Mouse (Mus musculus): ENCODE data around the gene Bex4. TPM values are rescaled to one million over a fixed set of nuclear protein-coding genes. Genes with fewer than 3 reads are reported as not detected.
"Not testable (repeated sequence)": the region's sequence is repeated elsewhere in the genome, so short reads cannot be mapped to it uniquely, and the experiment has no call there.

The Bex4 gene
- 96.6 and 96.9 TPM in 2 replicates for polyA plus RNA-seq (2016; fragmentation: Nextera tagmentation; extraction: Ambion mirVana)

DNA sequence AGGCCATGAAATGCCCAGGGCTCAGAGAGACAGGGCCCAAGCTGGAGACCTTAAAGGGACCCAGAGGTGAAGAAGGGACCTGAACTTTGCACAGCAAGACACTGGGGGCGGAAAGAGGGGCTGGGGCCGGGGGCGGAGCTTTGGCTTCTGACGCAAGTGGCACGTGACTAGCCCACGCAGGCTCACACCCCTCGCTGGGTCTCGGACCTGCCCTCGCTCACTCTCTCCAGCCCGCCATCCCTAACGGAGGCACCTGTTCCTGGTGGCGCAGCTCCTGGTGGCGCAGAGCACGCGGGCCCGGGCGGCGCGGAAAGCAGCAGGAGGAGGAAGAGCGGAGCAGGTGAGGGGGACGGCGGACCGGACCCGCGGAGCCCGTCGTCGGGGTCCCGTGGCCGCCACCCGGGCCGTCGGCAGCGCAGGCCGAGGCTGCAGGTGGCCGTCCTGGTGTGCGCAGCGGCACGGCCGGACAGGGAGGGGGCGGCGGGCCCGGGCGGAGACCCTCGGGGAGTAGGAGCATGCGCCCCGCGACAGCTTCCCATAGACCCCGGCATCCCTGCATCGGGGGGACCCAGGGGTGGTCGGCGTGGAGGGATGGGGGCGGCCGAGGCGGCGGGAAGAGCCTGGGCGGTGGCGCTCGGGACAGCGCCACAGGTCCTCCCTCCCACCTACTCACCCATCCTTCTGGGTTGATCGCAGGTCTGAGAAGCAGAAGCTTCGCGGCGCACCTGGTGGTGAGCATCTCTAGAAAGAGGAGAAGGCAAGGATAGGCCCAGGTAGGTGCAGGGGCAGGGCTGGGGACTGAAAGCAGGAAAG lies at the start of gene Bex4:
TSS of gene Bex4 (plus strand) at position 170 of the 813 bp plus-strand sequence.
- H3K27ac ChIP-seq (replicated peaks); H3K9me3 ChIP-seq; H3K36me3 ChIP-seq (replicated peaks); H3K4me1 ChIP-seq; H3K27me3 ChIP-seq (replicated peaks; ENCODE audit: low read depth, poor library complexity, severe bottlenecking): not testable (repeated sequence)
- peak; percentile 14 for DNase-seq (ENCODE audit: low spot score)
- WGBS: 29% methylated on average over 22 of the region's 64 CpGs
- peak within 1 kb of the TSS; percentile 59 for H3K4me3 ChIP-seq

DNA sequence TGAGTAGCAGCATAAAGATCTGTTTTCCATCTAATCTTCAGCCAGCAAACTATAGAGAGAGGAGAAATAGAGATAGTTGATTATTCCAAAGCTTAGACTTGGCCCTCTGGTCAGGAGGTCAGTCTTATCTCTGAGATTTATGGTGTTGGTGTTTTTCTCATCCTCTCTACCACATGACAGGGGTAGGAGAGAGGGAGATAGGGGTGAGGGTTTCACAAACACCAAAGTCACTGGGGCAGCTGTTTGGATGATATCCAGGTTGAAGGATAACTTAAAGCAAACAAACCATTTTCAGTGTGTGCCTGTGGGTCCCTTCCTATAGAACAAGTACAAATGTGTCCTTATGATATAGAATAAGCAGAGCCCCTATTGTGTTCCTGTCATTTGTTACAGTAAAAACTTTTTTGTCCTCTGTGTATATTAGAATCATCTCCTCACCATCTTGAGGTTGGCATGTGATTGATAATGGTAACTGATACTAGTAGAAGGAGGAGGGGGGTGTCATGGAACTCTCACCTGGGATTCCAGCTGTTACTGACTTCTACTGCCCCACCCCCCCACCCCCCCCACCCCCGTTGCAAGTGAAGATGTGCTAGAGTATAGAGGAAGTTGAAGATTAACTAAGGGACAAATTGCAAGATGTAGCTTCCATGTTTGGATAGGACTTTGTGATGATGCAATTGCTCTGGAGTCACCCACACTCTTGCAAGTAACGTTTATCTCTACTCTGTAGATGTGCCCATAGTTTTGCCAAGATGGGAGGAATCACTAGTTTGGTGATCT lies 46.1 kb upstream of the Bex4 start:
- no peak overlapping the region for H3K27ac ChIP-seq (replicated peaks)
- 47% methylated on average over 2 of the region's 2 CpGs for WGBS
- no peaks in the 10 kb centered on the region for H3K9me3 ChIP-seq
- H3K4me3 ChIP-seq: no peak overlapping the region
- no peaks in the 10 kb centered on the region for H3K36me3 ChIP-seq (replicated peaks)
- peaks cover 44% of the 10 kb centered on the region for H3K27me3 ChIP-seq (replicated peaks; ENCODE audit: low read depth, poor library complexity, severe bottlenecking)
- DNase-seq (ENCODE audit: low spot score): no peak
- H3K4me1 ChIP-seq: no peaks in the 10 kb centered on the region

DNA sequence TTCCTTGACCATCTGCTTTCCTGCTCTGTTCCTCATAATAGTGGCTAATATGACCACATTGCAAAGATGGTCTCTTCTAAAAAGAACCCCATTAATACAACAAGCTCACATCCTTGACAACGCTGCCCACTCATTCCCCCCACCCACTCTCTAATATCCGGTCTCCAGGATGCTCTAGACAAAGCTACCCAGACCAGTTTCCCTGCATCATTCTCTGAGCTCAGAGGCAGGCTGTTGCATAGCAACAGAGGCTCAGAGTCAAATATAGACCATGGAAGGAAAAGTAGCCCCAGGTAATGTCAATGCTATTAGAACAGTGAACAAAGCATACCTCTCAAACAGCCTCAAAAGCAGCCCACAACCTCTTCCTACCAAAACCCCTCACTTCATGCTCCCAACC lies 44.4 kb upstream of the Bex4 start:
- 56% methylated on average over 2 of the region's 2 CpGs for WGBS

DNA sequence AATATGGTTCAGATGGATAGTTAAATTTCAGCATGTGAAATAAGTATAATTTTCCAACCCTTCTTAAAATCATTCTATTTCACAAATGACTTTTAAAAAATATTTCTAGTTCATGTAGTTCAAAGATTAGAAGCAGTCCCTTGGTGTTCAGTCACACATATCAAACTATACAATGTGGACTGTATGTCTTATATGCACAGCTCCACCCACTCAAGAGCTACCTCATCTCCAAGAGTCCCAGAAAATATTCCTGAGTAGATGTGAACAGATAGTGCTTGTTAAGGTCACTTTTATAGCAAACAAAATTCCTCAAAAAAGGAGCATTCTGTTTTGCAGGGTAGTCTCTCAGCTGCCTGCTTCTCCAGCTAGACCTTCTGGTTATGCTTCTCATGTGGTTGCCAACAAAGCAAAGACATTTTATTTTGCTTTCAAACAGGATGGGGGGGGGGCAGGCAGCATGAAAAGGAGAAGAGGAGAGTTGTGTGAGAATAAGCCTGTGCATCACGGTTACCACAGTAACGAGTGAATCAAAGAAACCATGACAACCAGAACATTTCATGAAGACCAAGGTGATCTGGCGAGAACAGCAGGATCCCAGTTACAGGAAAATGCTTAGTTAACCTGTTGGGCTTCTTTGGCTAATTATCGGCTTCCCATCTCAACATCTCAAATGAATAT lies 34.6 kb upstream of the Bex4 start:
- DNase-seq (ENCODE audit: low spot score): no peak
- no peaks in the 10 kb centered on the region for H3K36me3 ChIP-seq (replicated peaks)
- no peaks in the 10 kb centered on the region for H3K9me3 ChIP-seq
- H3K27me3 ChIP-seq (replicated peaks; ENCODE audit: low read depth, poor library complexity, severe bottlenecking): peaks cover 10% of the 10 kb centered on the region
- no peaks in the 10 kb centered on the region for H3K4me1 ChIP-seq
- 76% methylated on average over 4 of the region's 4 CpGs for WGBS
- H3K4me3 ChIP-seq: no peak overlapping the region
- no peak overlapping the region for H3K27ac ChIP-seq (replicated peaks)

More for the DNA sequence above, 44.4 kb upstream of the Bex4 start:
- Histone ChIP-seq H3K4me3 (no peak overlapping the region), H3K36me3 (replicated peaks) (no peaks in the 10 kb centered on the region), H3K27me3 (replicated peaks; ENCODE audit: low read depth, poor library complexity, severe bottlenecking) (peaks cover 50% of the 10 kb centered on the region), H3K4me1 (no peaks in the 10 kb centered on the region), H3K27ac (replicated peaks) (no peak overlapping the region), H3K9me3 (no peaks in the 10 kb centered on the region)
- no peak for DNase-seq (ENCODE audit: low spot score)

DNA sequence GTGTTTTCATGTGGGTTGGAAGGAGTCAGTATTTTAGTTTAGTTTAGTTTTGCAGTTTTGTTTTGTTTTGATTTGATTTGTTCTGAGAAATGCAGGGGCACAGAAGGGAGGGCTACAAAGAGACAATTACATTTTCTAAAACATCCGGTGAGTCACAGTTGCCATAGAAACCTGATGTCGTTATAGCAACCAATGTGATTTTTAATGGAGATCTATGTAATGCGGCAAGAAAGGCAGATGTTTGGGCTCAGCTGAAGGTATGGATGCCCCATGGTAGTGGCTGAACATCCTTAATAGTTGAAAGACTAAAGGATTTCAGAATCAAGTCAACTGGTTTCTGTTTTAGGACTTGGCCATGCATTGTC lies 34.1 kb upstream of the Bex4 start:
- no peak for DNase-seq (ENCODE audit: low spot score)
- Histone ChIP-seq H3K27ac (replicated peaks) (no peak overlapping the region), H3K27me3 (replicated peaks; ENCODE audit: low read depth, poor library complexity, severe bottlenecking) (peaks cover 14% of the 10 kb centered on the region), H3K4me1 (no peaks in the 10 kb centered on the region), H3K36me3 (replicated peaks) (no peaks in the 10 kb centered on the region), H3K4me3 (no peak overlapping the region), H3K9me3 (no peaks in the 10 kb centered on the region)
- WGBS: 77% methylated on average over 3 of the region's 3 CpGs

DNA sequence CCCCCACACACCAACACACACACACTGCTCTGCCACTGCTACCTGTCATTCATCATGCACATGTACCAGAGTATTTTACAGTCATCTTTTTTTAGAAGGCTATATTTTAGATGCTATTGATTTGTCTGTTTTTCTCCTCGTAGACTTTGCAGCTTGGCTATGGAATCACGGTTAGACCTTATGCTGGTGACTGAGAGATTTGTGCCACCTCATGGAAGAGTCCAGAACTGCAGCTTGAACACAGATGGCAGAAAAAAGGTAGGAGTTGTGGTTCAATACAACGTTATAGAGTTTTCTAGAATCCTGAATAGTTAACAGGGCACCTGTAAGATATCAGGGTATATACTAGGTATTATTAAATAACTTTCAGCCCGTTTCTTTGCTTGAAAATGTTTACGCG lies 30.9 kb upstream of the Bex4 start:
- WGBS: 46% methylated on average over 6 of the region's 6 CpGs

DNA sequence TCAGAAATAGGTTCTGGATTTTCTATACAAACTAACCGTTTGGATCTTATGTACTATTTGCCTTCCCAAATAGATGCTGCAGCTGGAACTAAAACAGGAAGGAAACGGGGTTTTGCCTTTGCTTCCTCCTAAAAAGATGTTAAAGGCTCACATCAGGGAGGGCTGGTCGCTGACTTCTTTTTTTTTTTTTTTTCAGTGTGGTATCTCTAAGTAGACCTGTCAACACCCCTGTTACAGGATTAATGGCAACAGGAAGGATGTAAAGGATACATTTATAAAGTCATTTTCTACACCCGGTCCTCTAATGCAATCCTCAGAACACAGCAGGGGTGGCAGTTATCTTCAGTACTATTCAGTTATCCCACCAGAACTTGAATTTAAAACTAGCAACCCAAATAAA lies 23.8 kb upstream of the Bex4 start:
- peaks cover 39% of the 10 kb centered on the region for H3K27me3 ChIP-seq (replicated peaks; ENCODE audit: low read depth, poor library complexity, severe bottlenecking)
- H3K27ac ChIP-seq (replicated peaks): no peak overlapping the region
- WGBS: 50% methylated on average over 4 of the region's 4 CpGs
- no peak for DNase-seq (ENCODE audit: low spot score)
- no peaks in the 10 kb centered on the region for H3K9me3 ChIP-seq
- peak overlapping the region; percentile 59 for H3K4me3 ChIP-seq
- H3K36me3 ChIP-seq (replicated peaks): no peaks in the 10 kb centered on the region
- no peaks in the 10 kb centered on the region for H3K4me1 ChIP-seq

More for the DNA sequence above, 30.9 kb upstream of the Bex4 start:
- DNase-seq (ENCODE audit: low spot score): peak; percentile 40
- Histone ChIP-seq H3K27ac (replicated peaks) (no peak overlapping the region), H3K4me1 (no peaks in the 10 kb centered on the region), H3K27me3 (replicated peaks; ENCODE audit: low read depth, poor library complexity, severe bottlenecking) (peaks cover 32% of the 10 kb centered on the region), H3K4me3 (no peak overlapping the region), H3K36me3 (replicated peaks) (no peaks in the 10 kb centered on the region), H3K9me3 (no peaks in the 10 kb centered on the region)

DNA sequence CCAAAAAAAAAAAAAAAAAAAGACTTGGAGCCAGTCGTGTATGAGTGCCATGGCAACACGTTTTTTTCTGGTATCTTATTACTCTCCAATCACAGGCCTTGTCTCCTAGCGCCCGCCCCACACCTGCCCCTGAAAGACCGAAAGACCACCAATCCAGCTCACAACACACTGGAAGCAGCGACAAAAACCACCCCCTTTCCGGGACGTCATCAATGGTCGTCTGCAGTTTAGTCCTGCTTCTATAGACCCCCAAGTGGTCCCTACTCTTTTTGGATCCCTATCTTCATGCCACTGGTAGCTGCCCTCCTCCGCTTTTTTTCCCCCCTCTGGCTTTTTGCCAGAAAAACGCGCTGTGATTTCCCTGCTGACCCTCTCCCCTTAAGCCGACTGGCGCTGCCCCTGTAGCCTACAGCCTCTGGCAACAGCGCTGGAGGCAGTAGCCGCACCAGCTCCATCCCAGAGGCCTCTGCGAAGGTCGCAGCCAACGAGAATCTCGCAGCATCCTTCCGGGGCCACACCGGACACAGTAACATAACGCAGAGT lies 23.3 kb upstream of the Bex4 start:
- Histone ChIP-seq H3K4me1 (no peaks in the 10 kb centered on the region), H3K36me3 (replicated peaks) (no peaks in the 10 kb centered on the region), H3K27me3 (replicated peaks; ENCODE audit: low read depth, poor library complexity, severe bottlenecking) (peaks cover 36% of the 10 kb centered on the region), H3K9me3 (no peaks in the 10 kb centered on the region), H3K27ac (replicated peaks) (peak overlapping the region; percentile 81), H3K4me3 (peak overlapping the region; percentile 59)
- peak; percentile 84 for DNase-seq (ENCODE audit: low spot score)
- 26% methylated on average over 23 of the region's 23 CpGs for WGBS

DNA sequence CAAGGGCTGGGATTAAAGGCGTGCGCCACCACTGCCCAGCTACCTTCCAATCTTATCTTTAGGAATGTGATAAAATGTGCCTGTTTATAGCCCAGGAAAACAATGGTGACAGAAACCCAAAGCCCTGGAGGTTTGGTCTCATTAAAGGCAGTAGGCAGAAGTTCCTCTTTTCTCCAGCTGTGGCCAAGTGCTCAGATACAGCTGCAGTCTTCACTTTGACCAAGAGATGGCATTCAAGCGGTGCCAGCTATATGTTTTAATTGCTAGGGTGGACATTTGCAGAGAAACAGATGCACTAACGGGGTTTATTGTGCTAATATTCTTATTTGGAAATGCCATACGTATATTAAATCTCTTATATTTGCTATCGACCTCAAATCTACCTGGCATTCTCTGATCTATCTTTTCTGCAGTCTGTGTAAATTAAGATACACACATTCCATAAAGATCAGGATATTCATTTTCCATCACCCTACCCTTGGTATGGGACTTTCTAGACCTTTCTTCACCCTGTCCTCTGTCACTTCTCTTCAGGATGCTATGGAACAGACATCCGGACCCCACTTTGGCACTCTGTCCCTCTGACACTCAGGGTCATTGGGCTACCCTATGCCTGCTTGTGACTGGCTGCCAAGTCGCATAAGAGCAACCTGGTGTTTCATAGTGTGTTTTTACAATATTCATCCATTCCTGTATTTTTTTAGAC lies 11.6 kb upstream of the Bex4 start:
- WGBS: 57% methylated on average over 8 of the region's 8 CpGs
- no peaks in the 10 kb centered on the region for H3K9me3 ChIP-seq
- H3K27ac ChIP-seq (replicated peaks): no peak overlapping the region
- no peaks in the 10 kb centered on the region for H3K4me1 ChIP-seq
- H3K27me3 ChIP-seq (replicated peaks; ENCODE audit: low read depth, poor library complexity, severe bottlenecking): no peaks in the 10 kb centered on the region; the same call in 1 of the 2 replicates
- no peaks in the 10 kb centered on the region for H3K36me3 ChIP-seq (replicated peaks)
- DNase-seq (ENCODE audit: low spot score): peak; percentile 8
- H3K4me3 ChIP-seq: no peak overlapping the region

DNA sequence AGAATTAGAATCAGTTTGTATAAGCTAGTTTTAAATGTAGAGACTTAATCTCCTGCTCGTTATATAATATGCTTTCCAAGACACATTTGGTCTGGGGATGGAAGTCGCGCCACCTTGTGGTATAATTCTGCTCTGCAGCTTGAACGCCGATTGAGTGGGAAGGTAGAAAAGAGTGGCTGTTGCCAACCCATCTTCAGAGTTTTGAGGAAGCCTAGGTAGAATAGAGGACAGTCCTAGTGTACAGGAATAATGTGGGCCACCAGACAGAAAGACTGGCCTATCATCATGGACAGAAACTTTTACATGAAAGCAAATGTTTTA lies 11.1 kb upstream of the Bex4 start:
- Histone ChIP-seq H3K27ac (replicated peaks) (0 out of 2 replicates have a peak overlapping the region, but pooled peaks have one; percentile 19), H3K4me1 (no peaks in the 10 kb centered on the region), H3K27me3 (replicated peaks; ENCODE audit: low read depth, poor library complexity, severe bottlenecking) (no peaks in the 10 kb centered on the region; the same call in 1 of the 2 replicates), H3K9me3 (no peaks in the 10 kb centered on the region), H3K4me3 (no peak overlapping the region), H3K36me3 (replicated peaks) (no peaks in the 10 kb centered on the region)
- WGBS: 14% methylated on average over 5 of the region's 5 CpGs
- DNase-seq (ENCODE audit: low spot score): peak; percentile 50

DNA sequence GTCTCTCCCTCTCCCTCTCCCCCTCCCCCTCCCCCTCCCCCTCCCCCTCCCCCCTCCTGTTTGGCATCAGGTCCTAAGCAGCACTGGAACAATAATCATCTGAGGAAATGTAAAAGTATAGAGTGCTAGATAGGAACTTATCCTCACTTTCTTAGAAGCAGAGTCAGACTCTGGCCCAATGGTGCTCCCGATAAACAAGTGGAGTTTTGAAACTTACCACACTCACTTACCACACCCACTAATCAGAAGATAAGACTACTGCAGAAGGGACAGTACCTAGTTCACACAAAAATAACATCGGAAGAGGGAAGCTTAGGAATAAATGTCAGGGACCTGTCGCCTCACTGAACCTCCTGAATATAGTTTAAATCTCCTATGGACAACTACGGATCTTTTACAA lies 3.2 kb upstream of the Bex4 start:
- no peaks in the 10 kb centered on the region for H3K4me1 ChIP-seq
- DNase-seq (ENCODE audit: low spot score): no peak
- 82% methylated on average over 4 of the region's 4 CpGs for WGBS
- no peaks in the 10 kb centered on the region for H3K36me3 ChIP-seq (replicated peaks)
- H3K27me3 ChIP-seq (replicated peaks; ENCODE audit: low read depth, poor library complexity, severe bottlenecking): peaks cover 7% of the 10 kb centered on the region; the same call in 1 of the 2 replicates
- H3K27ac ChIP-seq (replicated peaks): no peak overlapping the region
- no peaks in the 10 kb centered on the region for H3K9me3 ChIP-seq
- no peak overlapping the region for H3K4me3 ChIP-seq

DNA sequence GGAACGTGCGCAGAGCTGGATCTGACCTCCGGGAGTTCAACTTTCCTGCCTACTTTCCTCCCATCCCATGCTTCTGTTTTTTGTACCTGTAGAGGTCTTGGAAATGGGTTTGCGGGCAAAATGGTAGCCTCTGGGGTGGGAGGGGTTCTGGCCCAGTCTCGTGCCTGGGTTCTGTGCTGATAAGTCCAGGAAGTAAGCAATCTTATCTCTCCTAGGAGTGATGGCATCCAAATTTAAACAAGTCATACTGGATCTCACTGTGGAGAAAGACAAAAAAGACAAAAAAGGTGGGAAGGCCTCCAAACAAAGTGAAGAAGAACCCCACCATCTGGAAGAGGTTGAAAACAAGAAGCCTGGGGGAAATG lies 826 bp downstream of the Bex4 start:
- peak overlapping the region; percentile 59 for H3K4me3 ChIP-seq
- H3K9me3 ChIP-seq; H3K27ac ChIP-seq (replicated peaks); H3K27me3 ChIP-seq (replicated peaks; ENCODE audit: low read depth, poor library complexity, severe bottlenecking); H3K36me3 ChIP-seq (replicated peaks); H3K4me1 ChIP-seq: not testable (repeated sequence)
- 37% methylated on average over 5 of the region's 5 CpGs for WGBS
- peak; percentile 9 for DNase-seq (ENCODE audit: low spot score)

Measured in embryonic facial prominence, embryonic 10.5 days (tissue).